Mouse (Mus musculus) liver, adult 2 months (tissue): ENCODE measurements around the gene Obp2b.

Experiments
- CTCF ChIP-seq: fragments of 200-500 bp; IDR thresholded peaks from 2 replicates; pipeline ENCODE4 v1.5.1; 2011; ENCODE audit warnings: low read depth, low read length, control low read depth
- POLR2A ChIP-seq: fragments of 200-500 bp; IDR thresholded peaks from 2 replicates; pipeline ENCODE4 v1.6.1; 2011; ENCODE audit warnings: low read length, control low read depth; ENCODE audit not compliant: insufficient read depth; ENCODE audit errors: extremely low read depth

- TF ChIP-seq CTCF (no peak), POLR2A (no peak)
These were observed 38.1 kb upstream of the Obp2b start for GRCm38 (mm10) chr2:25698696-25699095.
